Mouse (Mus musculus): Measurements from ENCODE around the gene Pla2g12b. TPM values are rescaled to one million over a fixed set of nuclear protein-coding genes. Genes with fewer than 3 reads are reported as not detected.

Gene Pla2g12b
- polyA plus RNA-seq, 1 experiment from 2014 or later = not detected

DNA sequence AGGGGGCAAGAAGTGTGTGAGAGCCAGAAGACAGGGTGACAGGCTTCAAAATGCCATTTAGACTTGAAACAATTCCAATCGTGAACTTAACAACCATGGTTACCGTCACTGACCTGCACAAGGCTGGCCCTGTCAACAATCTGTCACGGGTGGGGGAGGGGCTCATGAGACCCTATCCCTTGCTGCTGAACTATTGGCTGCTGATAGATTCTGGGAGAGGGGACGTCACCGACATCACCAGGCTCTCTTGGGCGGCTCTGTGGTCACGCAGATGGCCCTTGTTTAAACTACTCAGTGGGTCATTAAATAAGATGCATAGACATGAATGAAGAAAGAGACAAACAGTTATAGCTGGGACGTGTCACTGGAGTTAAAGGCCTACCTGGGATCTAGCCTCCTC, 41.2 kb downstream of the Pla2g12b start:
- no peaks in the 10 kb centered on the region for H3K36me3 ChIP-seq (ENCODE audit: control insufficient read depth, insufficient read depth, low read length)
- no peak overlapping the region for H3K4me2 ChIP-seq (ENCODE audit: low read depth, low read length)
- no peak overlapping the region for H3K9ac ChIP-seq (replicated peaks; ENCODE audit: low read depth, low read length)
- no peaks in the 10 kb centered on the region for H3K4me1 ChIP-seq (ENCODE audit: control insufficient read depth, insufficient read depth, low read length)
- 33% methylated on average over 8 of the region's 8 CpGs for WGBS
- no peak overlapping the region for H3K27ac ChIP-seq (ENCODE audit: low read depth, low read length)
- no peaks in the 10 kb centered on the region for H3K27me3 ChIP-seq (ENCODE audit: control insufficient read depth, insufficient read depth, low read length)
- ATAC-seq (ENCODE audit: low read depth) = no peak
- no peak overlapping the region for H3K4me3 ChIP-seq (ENCODE audit: low read depth, low read length)
- no peaks in the 10 kb centered on the region for H3K9me3 ChIP-seq (ENCODE audit: control insufficient read depth, low read length)

DNA sequence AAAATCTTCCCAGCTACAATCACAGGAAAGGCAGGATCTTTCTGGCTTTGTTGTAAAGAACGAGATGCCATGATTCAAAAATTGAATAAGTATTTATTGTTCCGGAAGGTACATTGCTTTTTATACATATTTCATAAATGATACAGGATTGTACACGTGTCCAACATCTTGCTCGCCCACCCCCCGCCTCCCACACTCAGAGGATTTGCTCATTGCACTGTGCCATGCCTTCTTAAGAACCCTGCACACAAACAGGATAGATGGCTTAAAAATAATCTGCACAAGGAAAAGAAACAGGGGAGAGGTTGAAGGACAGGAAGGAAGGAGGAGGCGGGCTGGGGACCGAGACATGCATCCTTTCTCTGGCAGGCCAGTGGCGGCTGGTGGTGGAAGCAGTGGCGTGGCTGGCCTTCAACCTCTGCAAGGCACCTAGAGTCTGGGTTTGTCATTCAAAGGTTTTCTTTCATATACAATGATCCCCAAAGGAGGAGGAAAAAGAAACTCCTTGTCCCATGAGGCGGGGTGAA, 43.5 kb downstream of the Pla2g12b start:
- ATAC-seq (ENCODE audit: low read depth) = no peak
- no peaks in the 10 kb centered on the region for H3K9me3 ChIP-seq (ENCODE audit: control insufficient read depth, low read length)
- H3K4me2 ChIP-seq (ENCODE audit: low read depth, low read length) = no peak overlapping the region
- H3K4me3 ChIP-seq (ENCODE audit: low read depth, low read length) = no peak overlapping the region
- no peak overlapping the region for H3K9ac ChIP-seq (replicated peaks; ENCODE audit: low read depth, low read length)
- WGBS = 91% methylated on average over 10 of the region's 10 CpGs
- H3K27me3 ChIP-seq (ENCODE audit: control insufficient read depth, insufficient read depth, low read length) = no peaks in the 10 kb centered on the region
- no peaks in the 10 kb centered on the region for H3K36me3 ChIP-seq (ENCODE audit: control insufficient read depth, insufficient read depth, low read length)
- no peaks in the 10 kb centered on the region for H3K4me1 ChIP-seq (ENCODE audit: control insufficient read depth, insufficient read depth, low read length)
- no peak overlapping the region for H3K27ac ChIP-seq (ENCODE audit: low read depth, low read length)

DNA sequence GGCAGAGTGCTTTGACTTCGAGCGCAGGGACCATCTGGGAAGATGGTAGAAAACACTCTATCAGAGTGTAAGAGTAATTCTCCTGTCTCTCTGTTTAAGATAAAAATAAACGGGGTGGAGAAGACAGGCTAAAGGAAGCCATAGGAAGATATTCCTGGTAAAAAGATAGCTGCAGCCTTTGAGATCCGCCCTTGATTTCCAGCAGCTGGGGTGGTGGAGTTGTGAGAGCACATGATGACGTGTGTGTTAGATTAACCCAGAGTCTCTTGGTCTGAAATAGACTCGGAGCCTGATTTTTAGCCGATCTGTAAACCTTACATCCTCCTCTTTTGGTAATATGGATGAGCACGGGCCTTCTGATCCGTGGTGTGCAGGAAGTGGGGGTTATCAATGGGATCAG, 44.1 kb downstream of the Pla2g12b start:
- no peak overlapping the region for H3K4me3 ChIP-seq (ENCODE audit: low read depth, low read length)
- no peak overlapping the region for H3K27ac ChIP-seq (ENCODE audit: low read depth, low read length)
- H3K9me3 ChIP-seq (ENCODE audit: control insufficient read depth, low read length) = no peaks in the 10 kb centered on the region
- H3K36me3 ChIP-seq (ENCODE audit: control insufficient read depth, insufficient read depth, low read length) = no peaks in the 10 kb centered on the region
- 89% methylated on average over 9 of the region's 9 CpGs for WGBS
- H3K9ac ChIP-seq (replicated peaks; ENCODE audit: low read depth, low read length) = no peak overlapping the region
- no peak for ATAC-seq (ENCODE audit: low read depth)
- no peaks in the 10 kb centered on the region for H3K4me1 ChIP-seq (ENCODE audit: control insufficient read depth, insufficient read depth, low read length)
- H3K4me2 ChIP-seq (ENCODE audit: low read depth, low read length) = no peak overlapping the region
- no peaks in the 10 kb centered on the region for H3K27me3 ChIP-seq (ENCODE audit: control insufficient read depth, insufficient read depth, low read length)

GRCm38 (mm10) chr10:59451839-59452238, 48.4 kb downstream of the Pla2g12b start:
- peak; percentile 69; the same call in 1 of the 2 replicates for ATAC-seq (ENCODE audit: low read depth)
- H3K27ac ChIP-seq (ENCODE audit: low read depth, low read length) = no peak overlapping the region
- WGBS = 34% methylated on average over 5 of the region's 5 CpGs

GRCm38 (mm10) chr10:59454631-59455030, 51.2 kb downstream of the Pla2g12b start:
- Histone ChIP-seq H3K4me1 (ENCODE audit: control insufficient read depth, insufficient read depth, low read length) (no peaks in the 10 kb centered on the region), H3K27ac (ENCODE audit: low read depth, low read length) (no peak overlapping the region), H3K27me3 (ENCODE audit: control insufficient read depth, insufficient read depth, low read length) (no peaks in the 10 kb centered on the region), H3K36me3 (ENCODE audit: control insufficient read depth, insufficient read depth, low read length) (no peaks in the 10 kb centered on the region), H3K9me3 (ENCODE audit: control insufficient read depth, low read length) (no peaks in the 10 kb centered on the region), H3K4me2 (ENCODE audit: low read depth, low read length) (no peak overlapping the region), H3K4me3 (ENCODE audit: low read depth, low read length) (no peak overlapping the region), H3K9ac (replicated peaks; ENCODE audit: low read depth, low read length) (no peak overlapping the region)
- WGBS = 97% methylated on average over 15 of the region's 15 CpGs
- ATAC-seq (ENCODE audit: low read depth) = no peak

More at GRCm38 (mm10) chr10:59451839-59452238, 48.4 kb downstream of the Pla2g12b start:
- Histone ChIP-seq H3K27me3 (ENCODE audit: control insufficient read depth, insufficient read depth, low read length) (no peaks in the 10 kb centered on the region), H3K4me1 (ENCODE audit: control insufficient read depth, insufficient read depth, low read length) (no peaks in the 10 kb centered on the region), H3K4me2 (ENCODE audit: low read depth, low read length) (no peak overlapping the region), H3K36me3 (ENCODE audit: control insufficient read depth, insufficient read depth, low read length) (no peaks in the 10 kb centered on the region), H3K9me3 (ENCODE audit: control insufficient read depth, low read length) (no peaks in the 10 kb centered on the region), H3K4me3 (ENCODE audit: low read depth, low read length) (no peak overlapping the region), H3K9ac (replicated peaks; ENCODE audit: low read depth, low read length) (no peak overlapping the region)

- H3K9me3 ChIP-seq (ENCODE audit: control insufficient read depth, low read length) = no peaks in the 10 kb centered on the region
- H3K4me2 ChIP-seq (ENCODE audit: low read depth, low read length) = no peak overlapping the region
- H3K36me3 ChIP-seq (ENCODE audit: control insufficient read depth, insufficient read depth, low read length) = no peaks in the 10 kb centered on the region
- no peak for ATAC-seq (ENCODE audit: low read depth)
- H3K9ac ChIP-seq (replicated peaks; ENCODE audit: low read depth, low read length) = no peak overlapping the region
- no peak overlapping the region for H3K4me3 ChIP-seq (ENCODE audit: low read depth, low read length)
- no peaks in the 10 kb centered on the region for H3K4me1 ChIP-seq (ENCODE audit: control insufficient read depth, insufficient read depth, low read length)
- no peaks in the 10 kb centered on the region for H3K27me3 ChIP-seq (ENCODE audit: control insufficient read depth, insufficient read depth, low read length)
- whole genome bisulfite sequencing = 85% methylated on average over 12 of the region's 12 CpGs
- H3K27ac ChIP-seq (ENCODE audit: low read depth, low read length) = no peak overlapping the region
These were observed 56.3 kb downstream of the Pla2g12b start for GRCm38 (mm10) chr10:59459767-59460166.

DNA sequence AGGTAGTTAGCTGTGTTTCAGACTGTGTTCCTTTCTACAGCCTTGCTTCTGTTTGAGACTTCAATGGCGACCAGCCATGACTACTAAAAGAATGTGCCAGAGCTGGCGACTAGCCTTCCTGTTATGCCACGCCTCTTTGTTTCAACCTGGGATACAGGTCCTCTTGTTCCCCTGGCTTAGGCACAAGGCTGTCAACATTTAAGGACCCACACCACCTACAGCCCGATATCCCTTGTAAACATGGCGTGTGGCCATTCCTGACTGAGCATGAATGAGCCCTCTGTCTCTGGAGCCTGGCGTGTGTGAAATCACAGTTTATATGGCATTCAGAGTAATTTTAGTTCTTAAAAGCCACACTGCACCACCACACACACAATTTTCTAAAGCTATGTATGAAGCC, 58.8 kb downstream of the Pla2g12b start:
- Histone ChIP-seq H3K36me3 (ENCODE audit: control insufficient read depth, insufficient read depth, low read length) (no peaks in the 10 kb centered on the region), H3K9me3 (ENCODE audit: control insufficient read depth, low read length) (no peaks in the 10 kb centered on the region), H3K4me3 (ENCODE audit: low read depth, low read length) (no peak overlapping the region), H3K4me1 (ENCODE audit: control insufficient read depth, insufficient read depth, low read length) (no peaks in the 10 kb centered on the region), H3K27me3 (ENCODE audit: control insufficient read depth, insufficient read depth, low read length) (no peaks in the 10 kb centered on the region), H3K4me2 (ENCODE audit: low read depth, low read length) (no peak overlapping the region), H3K27ac (ENCODE audit: low read depth, low read length) (no peak overlapping the region), H3K9ac (replicated peaks; ENCODE audit: low read depth, low read length) (no peak overlapping the region)
- no peak for ATAC-seq (ENCODE audit: low read depth)
- WGBS = 79% methylated on average over 6 of the region's 6 CpGs

DNA sequence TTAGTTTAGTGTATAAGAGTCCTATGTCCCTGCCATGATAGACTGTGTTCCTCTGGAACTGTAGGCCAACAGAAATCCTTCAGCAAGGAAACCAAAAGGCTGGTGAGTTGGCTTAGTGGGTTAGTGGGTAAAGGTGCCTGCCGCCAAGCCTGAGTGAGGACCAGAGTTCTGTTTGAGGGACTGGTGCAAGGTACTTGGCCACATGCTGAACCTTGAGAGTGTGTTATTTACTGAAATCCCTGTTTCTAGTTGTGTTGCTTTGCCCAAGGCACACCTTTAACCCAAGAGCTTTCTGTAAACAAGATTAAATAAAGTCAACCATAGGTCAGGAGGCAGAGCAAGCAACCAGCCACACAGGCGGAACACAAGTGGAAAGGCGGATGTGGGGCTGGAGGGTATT, 62.1 kb downstream of the Pla2g12b start:
- no peak overlapping the region for H3K9ac ChIP-seq (replicated peaks; ENCODE audit: low read depth, low read length)
- H3K9me3 ChIP-seq (ENCODE audit: control insufficient read depth, low read length) = no peaks in the 10 kb centered on the region
- H3K27ac ChIP-seq (ENCODE audit: low read depth, low read length) = no peak overlapping the region
- 86% methylated on average over 3 of the region's 3 CpGs for WGBS
- ATAC-seq (ENCODE audit: low read depth) = no peak
- H3K4me2 ChIP-seq (ENCODE audit: low read depth, low read length) = no peak overlapping the region
- no peaks in the 10 kb centered on the region for H3K27me3 ChIP-seq (ENCODE audit: control insufficient read depth, insufficient read depth, low read length)
- no peaks in the 10 kb centered on the region for H3K36me3 ChIP-seq (ENCODE audit: control insufficient read depth, insufficient read depth, low read length)
- H3K4me3 ChIP-seq (ENCODE audit: low read depth, low read length) = no peak overlapping the region
- H3K4me1 ChIP-seq (ENCODE audit: control insufficient read depth, insufficient read depth, low read length) = no peaks in the 10 kb centered on the region

DNA sequence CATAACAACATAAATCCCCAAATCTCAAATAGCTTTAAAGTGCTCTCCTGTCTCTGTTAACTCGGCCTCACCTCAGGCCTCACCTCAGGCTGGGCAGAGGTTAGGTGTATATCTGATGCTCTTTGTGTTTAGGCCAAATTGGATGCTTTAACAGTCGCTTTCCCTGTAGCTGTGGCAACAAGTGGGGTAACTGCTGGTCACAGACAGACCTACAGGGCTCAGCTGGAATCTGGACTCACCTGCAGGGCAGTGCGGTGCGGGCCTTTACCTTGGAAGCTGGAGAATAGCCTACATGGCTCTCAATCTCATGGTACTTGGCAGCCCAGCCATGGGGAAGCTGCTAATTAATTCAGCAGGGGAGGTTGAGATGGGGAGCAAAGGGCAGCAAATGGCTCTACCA, 63.2 kb downstream of the Pla2g12b start:
- Histone ChIP-seq H3K4me3 (ENCODE audit: low read depth, low read length) (no peak overlapping the region), H3K27me3 (ENCODE audit: control insufficient read depth, insufficient read depth, low read length) (no peaks in the 10 kb centered on the region), H3K4me2 (ENCODE audit: low read depth, low read length) (no peak overlapping the region), H3K9ac (replicated peaks; ENCODE audit: low read depth, low read length) (no peak overlapping the region), H3K9me3 (ENCODE audit: control insufficient read depth, low read length) (no peaks in the 10 kb centered on the region), H3K36me3 (ENCODE audit: control insufficient read depth, insufficient read depth, low read length) (no peaks in the 10 kb centered on the region), H3K4me1 (ENCODE audit: control insufficient read depth, insufficient read depth, low read length) (no peaks in the 10 kb centered on the region), H3K27ac (ENCODE audit: low read depth, low read length) (no peak overlapping the region)
- 88% methylated on average over 4 of the region's 4 CpGs for WGBS
- ATAC-seq (ENCODE audit: low read depth) = no peak
